Mouse (Mus musculus): ENCODE results near the gene Ntpcr.

DNA sequence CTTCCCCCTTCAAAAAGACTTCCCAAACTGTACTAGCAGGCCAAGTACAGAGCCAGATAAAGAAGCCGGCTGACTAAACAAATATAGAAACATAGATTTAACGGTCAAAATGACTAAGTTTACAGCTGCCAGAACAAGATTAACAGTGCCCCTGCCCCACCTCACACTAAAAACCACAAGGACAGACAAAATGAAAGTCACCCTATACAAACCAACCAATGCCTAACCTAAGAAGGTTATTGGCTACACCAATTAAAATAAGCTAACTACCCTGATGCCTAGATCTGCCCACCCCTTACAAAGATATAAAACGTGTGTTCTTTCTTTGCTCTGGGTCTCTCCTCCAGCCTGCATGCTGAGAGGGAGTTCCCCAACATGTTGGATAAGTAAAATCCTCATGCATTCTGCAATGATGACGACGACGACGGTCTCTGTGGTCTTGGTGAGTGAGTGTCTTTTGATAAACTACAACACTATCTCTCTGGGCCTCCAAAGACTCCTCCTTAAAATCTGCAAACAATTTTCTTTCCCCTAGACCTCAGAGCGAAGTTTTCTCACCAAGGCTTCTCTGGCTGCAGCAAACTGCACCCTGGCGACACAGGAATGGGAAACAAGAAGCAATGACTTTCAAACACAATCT, 63.2 kb downstream of the Ntpcr start:
- TF ChIP-seq CTCF (IDR thresholded peaks at IDR 0.05; ENCODE audit: low read depth) (no peak), EP300 (optimal IDR thresholded peaks at IDR 0.05) (no peak)
